Mouse (Mus musculus): ENCODE measurements around the gene 4930519G04Rik.

- no peak for TF ChIP-seq CTCF (IDR thresholded peaks at IDR 0.05; ENCODE audit: low read depth)
- TF ChIP-seq EP300 (IDR thresholded peaks at IDR 0.05; ENCODE audit: low read depth): no peak
These were observed 39.8 kb upstream of the 4930519G04Rik start for GRCm38 (mm10) chr5:114813525-114814181.
